Mouse (Mus musculus): ENCODE results near the gene Hebp1.
A peak's percentile ranks its signal among the peaks of the same experiment; 100 is the strongest.

Hebp1 gene

DNA sequence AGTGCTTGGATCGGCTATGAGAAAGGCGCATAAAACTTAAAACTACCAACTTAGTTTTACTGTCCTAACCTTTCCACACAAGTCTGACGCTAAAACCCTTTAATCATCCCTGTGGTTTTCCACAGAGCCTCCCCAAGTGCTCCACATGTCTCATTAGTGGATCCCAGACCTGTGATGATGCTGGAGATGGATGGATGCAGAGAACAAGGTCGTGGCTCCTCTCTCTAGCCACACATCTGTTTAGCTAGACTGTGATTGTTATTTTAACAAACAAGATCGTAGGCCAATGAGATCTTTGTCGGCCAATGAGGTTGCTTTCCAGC, 84.7 kb downstream of the Hebp1 start:
- no peak for DNase-seq (ENCODE audit: low spot score)

DNA sequence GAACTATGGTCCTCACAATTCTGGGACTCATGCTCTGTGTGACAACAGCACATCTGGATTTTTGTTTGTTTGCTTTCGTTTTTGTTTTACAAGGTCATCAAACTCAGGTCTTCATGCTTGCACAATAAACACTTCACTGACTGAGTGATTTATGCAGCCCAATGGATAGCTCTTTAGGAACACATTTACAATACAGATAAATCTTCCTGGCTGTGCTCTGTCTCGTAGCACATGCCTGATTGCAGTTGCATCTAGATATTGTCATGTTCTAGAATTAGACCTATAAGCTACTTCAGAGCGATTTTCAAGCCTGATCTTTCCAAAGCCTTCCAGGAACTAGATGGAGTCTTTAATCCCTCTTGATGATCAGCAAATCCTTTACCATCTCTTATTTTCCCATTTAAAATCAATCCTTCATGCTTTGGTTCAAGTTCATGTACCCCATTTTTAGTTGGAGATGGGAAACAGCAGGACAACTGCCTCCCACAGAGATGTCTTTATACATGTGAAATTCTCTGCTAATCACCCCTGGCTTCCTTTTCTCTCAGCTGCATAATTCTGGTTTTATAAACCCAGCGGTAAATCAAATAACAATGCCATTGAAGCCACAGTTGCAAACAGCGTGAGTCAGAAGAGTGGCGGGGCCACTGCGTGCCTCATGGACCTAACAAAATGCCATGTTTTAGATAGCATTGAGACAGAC, 85.3 kb downstream of the Hebp1 start:
- no peak for DNase-seq (ENCODE audit: low spot score)

DNA sequence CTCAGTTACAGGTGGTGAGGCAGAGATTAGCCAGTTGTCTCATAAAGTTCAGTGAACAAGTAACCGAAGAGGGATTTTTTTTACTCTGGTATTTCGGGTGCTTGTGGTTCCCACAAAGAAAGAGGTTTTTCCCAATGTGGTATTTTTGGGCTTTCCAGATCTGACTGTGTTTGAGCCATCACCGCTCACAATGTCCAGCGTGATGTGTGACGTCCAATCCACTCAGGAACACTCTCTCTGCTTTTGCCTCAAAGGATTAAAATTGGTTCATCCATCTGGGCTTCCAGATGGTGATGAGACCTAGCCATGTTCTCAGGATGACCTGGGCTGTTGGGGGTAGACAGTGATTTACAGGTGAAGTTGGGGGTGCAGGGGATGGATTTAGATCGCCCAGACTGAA, 90.8 kb downstream of the Hebp1 start:
- no peak for DNase-seq (ENCODE audit: low spot score)

DNA sequence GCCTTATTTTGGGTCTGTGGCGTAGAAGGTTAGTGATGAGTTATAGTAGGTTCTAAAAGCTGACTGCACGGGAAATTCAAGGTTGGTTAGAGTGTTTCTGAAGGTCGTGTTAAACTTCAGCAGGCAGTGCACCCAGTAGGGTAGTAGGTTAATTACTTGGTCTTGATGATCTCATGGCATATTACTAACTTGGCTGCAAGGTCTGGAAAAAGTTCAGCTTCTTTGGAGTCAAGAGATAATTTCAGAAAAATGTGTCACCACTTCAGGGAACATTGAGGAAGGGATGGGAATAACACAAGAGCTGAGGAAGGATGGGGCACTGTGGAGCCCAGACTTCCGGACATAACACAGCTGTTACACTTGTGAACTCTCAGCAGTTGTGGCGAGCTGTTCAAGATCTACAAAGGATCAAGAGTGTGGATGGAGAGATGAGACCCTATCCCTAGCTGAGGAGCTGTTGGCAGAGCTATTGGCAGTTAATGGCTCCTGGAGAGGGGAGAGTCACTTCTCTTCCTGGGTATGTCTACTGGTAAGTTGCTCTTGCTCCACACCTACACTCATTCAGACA, 95.0 kb downstream of the Hebp1 start:
- no peak for DNase-seq (ENCODE audit: low spot score)

DNA sequence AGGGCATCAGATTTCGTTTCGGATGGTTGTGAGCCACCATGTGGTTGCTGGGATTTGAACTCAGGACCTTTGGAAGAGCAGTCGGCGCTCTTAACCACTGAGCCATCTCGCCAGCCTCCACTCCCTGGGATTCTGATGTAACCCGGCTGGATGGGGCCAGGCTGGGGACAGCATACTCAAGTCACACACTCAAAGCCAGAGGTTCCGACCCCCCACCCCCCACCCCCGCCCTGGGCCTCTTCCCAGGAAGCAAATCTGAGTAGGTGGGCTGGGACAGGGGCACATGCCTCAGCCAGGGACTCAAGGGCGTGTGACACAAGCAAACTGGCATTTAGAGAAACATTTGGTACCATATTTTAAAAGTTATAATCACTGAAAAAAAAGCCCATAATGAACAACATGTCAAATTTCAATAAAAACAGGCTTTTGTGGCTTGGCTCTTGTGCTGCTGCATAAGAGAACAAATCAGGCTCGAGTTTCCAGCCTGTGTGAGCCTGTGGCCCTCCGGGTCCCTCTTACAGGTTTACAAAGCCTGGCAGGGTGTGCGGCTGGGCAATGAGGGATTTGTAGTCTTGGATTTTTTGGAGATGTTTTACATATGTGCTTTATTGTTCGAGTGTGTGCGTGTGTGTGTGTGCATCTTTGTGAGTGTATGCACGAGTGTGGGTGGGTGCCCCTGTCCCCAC, 96.9 kb downstream of the Hebp1 start:
- DNase-seq (ENCODE audit: low spot score), result no peak

DNA sequence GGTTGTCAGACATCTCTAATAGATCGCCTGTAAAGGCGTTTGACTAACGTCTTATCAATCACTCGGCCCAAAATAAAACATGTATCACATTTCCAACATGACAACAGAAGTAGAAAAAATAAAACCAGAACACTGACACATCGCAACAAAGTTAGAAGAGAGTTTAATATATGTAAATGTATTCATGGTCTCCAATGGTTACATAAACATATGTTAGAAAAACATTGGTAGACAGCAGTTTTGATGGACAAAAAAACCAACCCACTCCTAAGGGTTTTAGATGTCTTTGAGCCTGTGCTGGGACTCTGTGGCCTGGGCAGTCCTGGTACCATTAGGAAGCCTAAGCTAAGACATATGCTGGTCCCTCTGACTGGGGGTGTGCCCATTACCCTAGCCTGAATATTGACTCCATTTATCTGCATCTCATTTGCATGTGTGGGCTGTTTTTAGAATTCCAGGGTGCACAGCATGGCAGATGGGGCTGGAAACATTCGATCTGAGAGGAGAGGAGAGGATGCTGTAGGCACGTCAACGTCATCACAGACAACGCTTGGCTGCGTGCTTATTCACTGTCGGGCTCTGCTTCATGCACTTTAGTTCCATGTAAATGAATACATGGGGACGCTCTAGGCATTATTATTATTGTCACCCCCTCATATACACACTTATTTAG, 104.9 kb downstream of the Hebp1 start:
- DNase-seq (ENCODE audit: low spot score), result no peak

DNA sequence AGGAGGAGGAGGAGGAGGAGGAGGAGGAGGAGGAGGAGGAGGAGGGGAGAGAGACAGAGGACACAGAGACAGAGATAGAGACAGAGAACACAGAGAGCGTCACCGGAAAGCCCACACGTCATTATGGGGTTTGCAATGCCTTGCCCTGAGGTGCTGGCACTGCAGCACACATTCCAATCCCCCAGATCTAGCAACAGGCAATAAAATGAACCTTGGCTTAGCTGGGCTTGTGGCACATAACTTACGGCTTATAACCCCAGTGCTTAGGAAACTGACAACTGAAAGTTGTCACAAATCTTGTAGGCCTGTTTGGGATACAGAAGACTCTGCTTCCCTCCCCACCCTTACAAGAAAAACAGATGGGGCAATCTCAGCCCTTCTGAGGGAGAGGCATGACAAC, 107.2 kb downstream of the Hebp1 start:
- DNase-seq (ENCODE audit: low spot score), result no peak

DNA sequence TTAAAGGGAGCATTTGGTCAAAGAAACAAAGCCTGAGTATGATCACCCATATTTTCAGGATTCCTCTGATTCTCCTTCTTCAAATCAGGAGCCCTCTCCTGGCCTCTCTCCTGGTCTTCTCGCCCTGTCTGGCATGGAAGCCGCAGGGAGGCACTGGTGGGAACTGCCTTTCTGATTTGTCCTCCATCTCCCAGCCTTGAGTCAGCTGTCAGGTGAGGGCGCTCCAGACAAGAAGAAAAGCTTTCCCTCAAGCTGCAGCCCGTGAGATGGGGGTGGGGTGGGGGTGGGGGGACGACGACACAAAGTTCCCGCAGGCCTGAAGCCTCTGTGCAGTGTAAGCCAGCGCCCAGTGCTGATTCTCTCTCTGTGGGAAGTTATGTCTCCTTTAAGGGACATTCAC, 108.0 kb downstream of the Hebp1 start:
- DNase-seq (ENCODE audit: low spot score), result no peak

DNA sequence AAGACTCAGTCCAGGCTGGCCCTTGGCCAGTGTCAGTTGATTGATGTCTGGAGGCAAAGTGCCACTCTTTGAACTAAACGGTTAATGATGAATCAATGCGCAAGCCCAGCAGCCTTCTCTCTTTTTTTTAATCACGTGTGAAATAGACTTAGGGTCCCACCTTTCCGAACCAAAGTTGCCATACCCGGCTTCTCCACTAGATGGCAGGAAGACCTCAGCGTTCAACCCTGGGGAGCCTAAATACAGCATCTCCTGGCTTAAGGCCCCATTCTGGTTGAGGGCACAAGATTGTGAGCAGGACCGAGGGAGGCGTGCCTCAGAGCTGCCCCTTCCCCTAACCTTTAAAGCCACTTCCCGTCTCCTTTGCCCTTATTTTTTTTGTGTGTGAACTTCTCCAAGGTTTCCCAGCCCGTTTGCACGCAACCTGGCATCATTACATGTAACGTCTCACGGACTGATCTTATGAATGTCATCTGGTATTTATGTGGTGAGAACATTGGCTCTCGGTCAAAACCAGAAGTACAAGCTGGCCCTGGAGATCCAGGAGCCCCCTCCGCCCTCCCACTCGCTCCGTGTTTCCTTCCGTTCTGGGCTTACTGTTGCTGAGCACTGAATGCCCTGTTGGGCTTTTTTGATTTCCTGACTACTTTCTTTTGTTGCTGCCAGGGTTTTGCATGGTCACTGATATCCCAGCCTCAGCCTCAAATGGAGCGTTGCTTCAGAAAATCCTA, 109.9 kb downstream of the Hebp1 start:
- DNase-seq (ENCODE audit: low spot score), result peak; percentile 89
